Comparison of ENCODE assay signal across 8 mouse cellular contexts in the genomic region with DNA sequence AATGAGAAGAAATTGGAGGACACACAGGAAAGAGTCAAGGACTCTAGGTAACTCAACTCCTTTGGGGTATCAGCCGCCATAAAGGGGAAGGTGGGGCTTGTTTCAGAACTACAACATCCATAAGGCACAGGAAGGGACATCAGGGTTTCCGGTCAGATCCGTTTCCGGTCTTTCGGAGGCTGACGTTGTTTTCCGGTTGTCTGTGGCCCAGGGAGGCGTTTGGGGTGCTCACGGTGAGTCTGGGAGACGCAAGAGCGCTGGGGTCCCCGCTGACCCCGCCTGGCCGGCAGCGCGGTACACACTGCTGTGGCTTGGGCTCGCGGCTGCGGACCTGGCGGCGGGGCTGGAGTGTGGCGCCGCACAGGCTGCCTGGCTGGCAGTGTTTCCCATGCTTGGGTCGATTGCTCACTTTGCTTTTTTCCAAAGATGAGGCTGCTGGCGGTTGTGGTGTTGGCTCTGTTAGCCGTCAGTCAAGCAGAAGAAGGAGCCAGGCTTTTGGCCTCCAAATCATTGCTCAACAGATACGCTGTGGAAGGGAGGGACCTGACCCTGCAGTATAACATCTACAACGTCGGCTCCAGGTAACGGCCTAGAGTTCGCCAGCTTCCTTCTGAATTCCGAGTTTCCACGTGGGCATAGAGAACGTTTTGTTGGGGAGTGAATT. TPM values are rescaled to one million over a fixed set of nuclear protein-coding genes. Genes with fewer than 3 reads are reported as not detected.
DNase-seq lines count a peak whose midpoint lies in the region; ATAC-seq lines count a peak whose summit lies in the region.

No protein-coding gene starts in this region.

- no peaks in the 10 kb centered on the region for H3K27me3 ChIP-seq in hindbrain, embryonic 14.5 days (ENCODE audit: control insufficient read depth, insufficient read depth, low read length)

- H3K9ac ChIP-seq in hindbrain, embryonic 14.5 days = peak overlapping the region; percentile 87

- WGBS in hindbrain, embryonic 14.5 days = under 1% methylated on average over 34 of the region's 34 CpGs

- peak; percentile 88 for ATAC-seq in hindbrain, embryonic 14.5 days (ENCODE audit: low FRiP score)

- H3K27ac ChIP-seq in hindbrain, embryonic 14.5 days = no peak overlapping the region

- DNase-seq in T-cell, adult 2 months (ENCODE audit: low spot score) = peak; percentile 71
- DNase-seq in cerebellum, postnatal 25 days = peak; percentile 82 to 86
- peak; percentile 51 to 64 for DNase-seq in frontal cortex, postnatal 25 days (ENCODE audit: low spot score in 2 of 2)
- DNase-seq in hindbrain, embryonic 14.5 days (ENCODE audit: low spot score) = peak; percentile 82
- peak; percentile 65 to 67 for DNase-seq in layer of hippocampus, postnatal 25 days (ENCODE audit: extremely low spot score in 1 of 2, low spot score in 1 of 2)
- DNase-seq in lung, postnatal 14 days = peak; percentile 78
- peak; percentile 79 for DNase-seq in retina, adult 2 months (ENCODE audit: low read depth, low spot score)
- peak; percentile 72 for DNase-seq in thymus, postnatal 25 days

- peak overlapping the region; percentile 80 for H3K4me3 ChIP-seq in hindbrain, embryonic 14.5 days (replicated peaks; ENCODE audit: low read length)

- peaks cover 36% of the 10 kb centered on the region for H3K36me3 ChIP-seq in hindbrain, embryonic 14.5 days (replicated peaks; ENCODE audit: control insufficient read depth, insufficient read depth)

- peak overlapping the region; percentile 87 for H3K4me2 ChIP-seq in hindbrain, embryonic 14.5 days (replicated peaks)

- H3K4me1 ChIP-seq in hindbrain, embryonic 14.5 days (replicated peaks; ENCODE audit: control insufficient read depth, insufficient read depth, low read length) = peaks cover 13% of the 10 kb centered on the region; the same call in 1 of the 2 replicates

- no peaks in the 10 kb centered on the region for H3K9me3 ChIP-seq in hindbrain, embryonic 14.5 days (ENCODE audit: control insufficient read depth, low read length)

RNA-seq across cellular contexts. Expression of gene Ssr2, which starts 3.9 kb away (rescaled TPM):
- polyA plus RNA-seq in hindbrain, embryonic 14.5 days (2014; fragmentation: Nextera tagmentation; extraction: Ambion mirVana) = 117 and 129 TPM in 2 replicates
- total RNA-seq in layer of hippocampus, postnatal 25 days (2021) = 100 to 1,000 TPM in 1 of 2 experiments, 10 to 100 TPM in 1; 93.9 to 108 TPM

RNA-seq across cellular contexts. Expression of gene Ubqln4, which starts 26.0 kb away (rescaled TPM):
- polyA plus RNA-seq in hindbrain, embryonic 14.5 days (2014; fragmentation: Nextera tagmentation; extraction: Ambion mirVana) = 42.9 and 53.6 TPM in 2 replicates
- total RNA-seq in layer of hippocampus, postnatal 25 days (2021) = 100 to 1,000 TPM; 113 to 114 TPM

RNA-seq across cellular contexts. Expression of gene Arhgef2, which starts 26.2 kb away (rescaled TPM):
- 96.0 and 115 TPM in 2 replicates for polyA plus RNA-seq in hindbrain, embryonic 14.5 days (2014; fragmentation: Nextera tagmentation; extraction: Ambion mirVana)
- 100 to 1,000 TPM; 232 to 289 TPM for total RNA-seq in layer of hippocampus, postnatal 25 days (2021)

RNA-seq across cellular contexts. Expression of gene Lamtor2, which starts 26.7 kb away (rescaled TPM):
- polyA plus RNA-seq in hindbrain, embryonic 14.5 days (2014; fragmentation: Nextera tagmentation; extraction: Ambion mirVana) = 102 and 107 TPM in 2 replicates
- total RNA-seq in layer of hippocampus, postnatal 25 days (2021) = 100 to 1,000 TPM in 1 of 2 experiments, 10 to 100 TPM in 1; 99.5 to 115 TPM

RNA-seq across cellular contexts. Expression of gene Rab25, which starts 31.5 kb away (rescaled TPM):
- polyA plus RNA-seq in hindbrain, embryonic 14.5 days (2014; fragmentation: Nextera tagmentation; extraction: Ambion mirVana) = 0.20 TPM in 1 of 2 replicates, not detected in the other
- not detected for total RNA-seq in layer of hippocampus, postnatal 25 days (2021)
